Mouse (Mus musculus) liver, postnatal 0 days (tissue): Measurements from ENCODE around the gene Usp30. TPM values are rescaled to one million over a fixed set of nuclear protein-coding genes. Genes with fewer than 3 reads are reported as not detected.

ENCODE experiments used
- ATAC-seq: fragments of 200-750 bp; cut with Nextera tagmentation; 2 replicates; pipeline ENCODE4 v1.8.0; 2017; ENCODE audit warnings: mild to moderate bottlenecking, moderate library complexity
- DNase-seq: peaks from one replicate; pipeline ENCODE4 v3.0.0-alpha.2; 2016
- H3K27ac ChIP-seq: fragments of 300-500 bp; sonication (generic); 2 replicates; pipeline ENCODE4 v1.5.1; 2014; ENCODE audit warnings: antibody characterized with exemption, moderate library complexity, mild to moderate bottlenecking, low read depth
- H3K27me3 ChIP-seq: fragments of 300-500 bp; sonication (generic); 2 replicates; pipeline ENCODE4 v1.6.1; 2014; ENCODE audit warnings: low read length, control low read depth, mixed read lengths; ENCODE audit not compliant: insufficient read depth
- H3K36me3 ChIP-seq: fragments of 300-500 bp; sonication (generic); replicated peaks from 2 replicates; pipeline ENCODE4 v1.6.1; 2014; ENCODE audit warnings: mild to moderate bottlenecking, control low read depth, low read length, moderate library complexity, mixed read lengths; ENCODE audit not compliant: insufficient read depth
- H3K4me1 ChIP-seq: fragments of 300-500 bp; sonication (generic); 2 replicates; pipeline ENCODE4 v1.6.1; 2014; ENCODE audit warnings: antibody characterized with exemption, mild to moderate bottlenecking, control low read depth; ENCODE audit not compliant: insufficient read depth
- H3K4me2 ChIP-seq: fragments of 300-500 bp; sonication (generic); 2 replicates; pipeline ENCODE4 v1.6.1; 2014; ENCODE audit warnings: low read depth, mild to moderate bottlenecking, low read length, moderate library complexity, mixed read lengths
- H3K4me3 ChIP-seq: fragments of 300-500 bp; sonication (generic); 2 replicates; pipeline ENCODE4 v1.5.1; 2014; ENCODE audit warnings: low read depth, low read length
- H3K9ac ChIP-seq: fragments of 300-500 bp; sonication (generic); replicated peaks from 2 replicates; pipeline ENCODE4 v1.6.1; 2014; ENCODE audit warnings: mild to moderate bottlenecking, moderate library complexity
- H3K9me3 ChIP-seq: fragments of 300-500 bp; sonication (generic); 2 replicates; pipeline ENCODE4 v1.6.1; 2016; ENCODE audit warnings: mild to moderate bottlenecking, control low read depth, low read length, mixed read lengths
- CTCF ChIP-seq: sonication (generic); IDR thresholded peaks from 2 replicates; pipeline ENCODE4 v1.5.1; 2016; ENCODE audit warnings: antibody characterized with exemption, low read depth
- EP300 ChIP-seq: IDR thresholded peaks from 2 replicates; pipeline ENCODE4 v1.6.1; 2016; ENCODE audit warnings: antibody characterized with exemption, low read depth, mild to moderate bottlenecking
- WGBS: fragments of 180-500 bp; shearing (Covaris S2); extraction: QIAGEN DNeasy Blood & Tissue Kit; methylation state at CpG from one replicate; pipeline ENCODE4 v1.1.7; 2014; ENCODE audit not compliant: insufficient replicate concordance; 5-methylcytosine and 5-hydroxymethylcytosine counted together
- polyA plus RNA-seq: library from polyadenylated mRNA; unstranded; fragments of >200 nt; fragmentation: Nextera tagmentation; extraction: Ambion mirVana; gene quantifications from 2 replicates; pipeline ENCODE4 v1.2.1, GENCODE M21; 2015

Usp30 gene
- polyA plus RNA-seq, 1 experiment from 2014 or later: 2.6 TPM

GRCm38 (mm10) chr5:114113334-114113733 lies 48.1 kb downstream of the Usp30 start:
- WGBS: 86% methylated on average over 6 of the region's 6 CpGs
- no peak for DNase-seq
- ATAC-seq: no peak

GRCm38 (mm10) chr5:114115030-114115429 lies 49.8 kb downstream of the Usp30 start:
- Histone ChIP-seq H3K27me3 (no peaks in the 10 kb centered on the region), H3K4me2 (no peak overlapping the region), H3K4me1 (no peaks in the 10 kb centered on the region), H3K27ac (no peak overlapping the region), H3K36me3 (peaks cover 15% of the 10 kb centered on the region), H3K9ac (no peak overlapping the region), H3K9me3 (no peaks in the 10 kb centered on the region), H3K4me3 (no peak overlapping the region)
- no peak for TF ChIP-seq EP300
- no peak for TF ChIP-seq CTCF
- WGBS: 58% methylated on average over 5 of the region's 5 CpGs
- DNase-seq (no peak), ATAC-seq (no peak)

More at GRCm38 (mm10) chr5:114113334-114113733, 48.1 kb downstream of the Usp30 start:
- H3K36me3 ChIP-seq: peaks cover 27% of the 10 kb centered on the region
- H3K4me3 ChIP-seq: no peak overlapping the region
- H3K4me2 ChIP-seq: no peak overlapping the region
- TF ChIP-seq CTCF: peak; percentile 44
- TF ChIP-seq EP300: no peak
- no peak overlapping the region for H3K9ac ChIP-seq
- H3K27me3 ChIP-seq: no peaks in the 10 kb centered on the region
- H3K4me1 ChIP-seq: no peaks in the 10 kb centered on the region
- H3K27ac ChIP-seq: no peak overlapping the region
- no peaks in the 10 kb centered on the region; the same call in 1 of the 2 replicates for H3K9me3 ChIP-seq

GRCm38 (mm10) chr5:114116586-114116985 lies 51.3 kb downstream of the Usp30 start:
- TF ChIP-seq EP300 (no peak), CTCF (no peak)
- Histone ChIP-seq H3K4me3 (no peak overlapping the region), H3K36me3 (peaks cover 13% of the 10 kb centered on the region; the same call in 1 of the 2 replicates), H3K9me3 (no peaks in the 10 kb centered on the region), H3K9ac (no peak overlapping the region), H3K27ac (no peak overlapping the region), H3K4me1 (no peaks in the 10 kb centered on the region), H3K27me3 (no peaks in the 10 kb centered on the region), H3K4me2 (no peak overlapping the region)
- 52% methylated on average over 7 of the region's 7 CpGs for WGBS
- ATAC-seq (no peak), DNase-seq (no peak)

- WGBS: 82% methylated on average over 4 of the region's 4 CpGs
These were observed 54.5 kb downstream of the Usp30 start for GRCm38 (mm10) chr5:114119806-114120205.

GRCm38 (mm10) chr5:114126008-114126407 lies 60.7 kb downstream of the Usp30 start:
- WGBS: 79% methylated on average over 3 of the region's 3 CpGs
- no peak for ATAC-seq
- H3K4me3 ChIP-seq: no peak overlapping the region
- TF ChIP-seq EP300 (no peak), CTCF (no peak)
- no peaks in the 10 kb centered on the region for H3K27me3 ChIP-seq
- peaks cover 18% of the 10 kb centered on the region for H3K36me3 ChIP-seq
- no peak for DNase-seq
- H3K27ac ChIP-seq: no peak overlapping the region
- no peak overlapping the region for H3K9ac ChIP-seq
- no peaks in the 10 kb centered on the region for H3K9me3 ChIP-seq
- H3K4me1 ChIP-seq: peaks cover 15% of the 10 kb centered on the region
- no peak overlapping the region for H3K4me2 ChIP-seq

More at GRCm38 (mm10) chr5:114119806-114120205, 54.5 kb downstream of the Usp30 start:
- H3K4me2 ChIP-seq: no peak overlapping the region
- H3K27me3 ChIP-seq: no peaks in the 10 kb centered on the region
- DNase-seq (no peak), ATAC-seq (no peak)
- peaks cover 22% of the 10 kb centered on the region for H3K36me3 ChIP-seq
- no peak for TF ChIP-seq CTCF
- no peak for TF ChIP-seq EP300
- H3K4me1 ChIP-seq: no peaks in the 10 kb centered on the region
- no peak overlapping the region for H3K4me3 ChIP-seq
- no peaks in the 10 kb centered on the region for H3K9me3 ChIP-seq
- no peak overlapping the region for H3K27ac ChIP-seq
- H3K9ac ChIP-seq: no peak overlapping the region

GRCm38 (mm10) chr5:114126499-114127244 lies 61.4 kb downstream of the Usp30 start:
- DNase-seq: no peak
- Histone ChIP-seq H3K4me3 (no peak overlapping the region), H3K27me3 (no peaks in the 10 kb centered on the region), H3K36me3 (peaks cover 15% of the 10 kb centered on the region), H3K27ac (peak overlapping the region; percentile 66; the same call in 1 of the 2 replicates), H3K4me2 (peak overlapping the region; percentile 99; the same call in 1 of the 2 replicates), H3K9ac (no peak overlapping the region), H3K9me3 (no peaks in the 10 kb centered on the region), H3K4me1 (peaks cover 21% of the 10 kb centered on the region)
- ATAC-seq: no peak
- TF ChIP-seq EP300 (no peak), CTCF (no peak)
- 83% methylated on average over 7 of the region's 7 CpGs for WGBS
